Mouse (Mus musculus) v-Abl transformed pro-B cells (cell line): ENCODE data around the gene Nrxn1.

Experiments
- in situ Hi-C, 2 experiments: fragments of 400-800 bp; cut with MboI; formaldehyde crosslinking; loops; one replicate each; pipeline ENCODE4 v1.15.1; 2025; ENCODE audit not compliant: unreplicated experiment in 2 of 2

Nrxn1 gene

DNA sequence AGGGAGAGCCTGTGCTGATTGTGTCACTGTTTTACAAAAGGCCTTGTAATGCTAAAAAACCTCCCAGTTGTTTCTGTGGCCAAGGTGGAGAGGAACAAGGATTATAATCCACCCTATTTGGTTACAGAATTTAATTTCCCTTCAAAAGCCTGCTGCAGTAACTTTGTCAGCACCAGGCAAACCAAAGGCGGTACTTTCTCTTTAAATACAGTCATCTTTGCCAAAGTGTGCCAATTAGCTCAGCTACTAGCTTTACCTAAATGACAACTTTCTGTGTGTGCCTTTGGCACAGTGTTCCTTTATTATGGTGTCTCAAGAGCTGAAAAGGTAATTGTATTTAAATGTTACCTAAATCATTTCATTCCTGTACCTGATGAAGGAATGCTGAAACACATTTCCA lies 1053.6 kb downstream of the Nrxn1 start:
- in situ Hi-C loops, result loop anchor here (10.0 kb wide), 2 partner anchors 235 to 415 kb away; no protein-coding TSS in a partner anchor

DNA sequence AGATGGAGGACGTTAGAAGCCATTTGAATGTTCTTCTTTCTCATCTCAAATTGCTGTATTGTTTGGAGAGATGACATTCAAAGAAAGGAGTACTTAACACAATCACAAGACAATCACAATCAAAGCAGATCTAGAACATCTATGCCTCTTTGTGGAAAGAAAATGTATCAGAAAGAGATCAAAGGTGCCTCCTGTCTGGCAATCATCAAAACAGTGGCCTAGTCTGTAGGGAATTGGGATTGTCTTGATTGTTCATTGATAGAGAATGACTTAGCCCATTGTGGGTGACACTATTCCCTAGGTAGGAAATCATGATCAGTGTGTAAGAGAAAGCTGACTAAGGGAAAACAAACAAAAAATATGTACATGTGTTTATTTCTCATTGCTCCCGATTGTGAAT lies 1060.5 kb downstream of the Nrxn1 start:
- in situ Hi-C loops, result loop anchor here (5.0 to 10.0 kb wide), 4 partner anchors 105 to 425 kb away; no protein-coding TSS in a partner anchor

GRCm38 (mm10) chr17:90016636-90017035 lies 1076.2 kb downstream of the Nrxn1 start:
- in situ Hi-C loops, result no loop called here

DNA sequence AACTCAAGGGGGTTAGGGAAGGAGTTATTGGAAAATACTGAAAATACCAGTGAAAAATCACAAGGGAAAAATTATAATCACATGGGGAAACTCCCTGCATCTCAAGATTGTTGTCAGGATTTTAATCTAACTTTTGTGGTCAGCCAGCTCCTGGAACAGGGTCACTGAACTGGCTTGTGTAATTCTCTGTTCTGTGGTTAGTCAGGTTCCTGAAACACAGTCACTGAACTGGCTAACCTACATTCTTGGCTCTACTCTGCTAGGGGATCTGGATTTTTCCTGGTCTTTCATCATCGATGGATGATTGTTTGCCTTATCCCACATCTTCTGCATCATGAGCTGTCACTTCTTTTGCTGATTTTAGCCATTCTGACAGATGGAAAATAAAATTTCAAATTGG lies 1081.1 kb downstream of the Nrxn1 start:
- in situ Hi-C loops, result no loop called here

- in situ Hi-C loops, result no loop called here
Measured at GRCm38 (mm10) chr17:90007438-90008109, 1085.3 kb downstream of the Nrxn1 start.

DNA sequence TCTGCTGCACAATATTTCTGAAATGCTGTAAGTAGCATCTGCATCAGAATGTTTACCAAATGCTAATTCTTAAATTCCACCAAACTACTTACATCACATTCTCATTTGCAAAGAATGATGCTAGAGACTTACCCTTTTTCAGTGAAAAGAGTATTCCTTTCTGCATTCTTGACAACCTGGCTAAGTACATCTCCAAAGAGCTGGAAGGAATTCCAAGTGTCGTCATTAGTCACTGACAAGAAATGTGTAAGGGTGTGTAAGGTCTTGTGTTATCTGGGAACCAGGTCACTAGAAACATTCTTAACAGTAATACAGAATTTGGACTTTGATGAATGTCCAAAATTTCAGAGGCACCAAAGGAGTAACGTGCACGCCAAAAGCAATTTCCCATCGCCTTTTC lies 1102.2 kb downstream of the Nrxn1 start:
- in situ Hi-C loops, result no loop called here
